Comparison of ENCODE assay signal across 8 mouse cellular contexts in genomic region chr3:116969003-116969402, GRCm38 (mm10). TPM values are rescaled to one million over a fixed set of nuclear protein-coding genes. Genes with fewer than 3 reads are reported as not detected.
A peak's percentile ranks its signal among the peaks of the same experiment; 100 is the strongest.
DNase-seq lines count a peak whose midpoint lies in the region; ATAC-seq lines count a peak whose summit lies in the region.
"Had no signal": no experiment of that assay in that cellular context is flagged by ENCODE, and none has a peak within 500 bp of the region (broad histone marks: within the 10 kb centered on the region; RNA-seq: fewer than 3 reads in every experiment).

No protein-coding gene starts in this region.

- H3K9ac ChIP-seq in lung, embryonic 15.5 days, result no peak overlapping the region
- H3K9ac ChIP-seq in forebrain, embryonic 16.5 days (replicated peaks; ENCODE audit: low read depth, low read length), result peak overlapping the region; percentile 69
- H3K9ac ChIP-seq in limb, embryonic 15.5 days, result no peak overlapping the region
- no peak overlapping the region for H3K9ac ChIP-seq in stomach, embryonic 15.5 days

- peaks cover 5% of the 10 kb centered on the region; the same call in 1 of the 2 replicates for H3K27me3 ChIP-seq in lung, embryonic 15.5 days
- no peaks in the 10 kb centered on the region for H3K27me3 ChIP-seq in forebrain, embryonic 16.5 days (replicated peaks; ENCODE audit: control insufficient read depth, insufficient read depth, low read length)
- H3K27me3 ChIP-seq in limb, embryonic 15.5 days, result no peaks in the 10 kb centered on the region
- H3K27me3 ChIP-seq in stomach, embryonic 15.5 days (replicated peaks), result no peaks in the 10 kb centered on the region

- no peak for DNase-seq in lung, postnatal 36 days
- DNase-seq in adrenal gland, postnatal 36 days, result no peak
- DNase-seq in adrenal gland, adult 18-20 months (ENCODE audit: low spot score in 2 of 2), result no peak

- ATAC-seq in lung, embryonic 15.5 days (ENCODE audit: borderline replicate concordance, extremely low read depth, low FRiP score, low TSS enrichment), result no peak
- peak; percentile 31 for ATAC-seq in forebrain, embryonic 16.5 days
- ATAC-seq in limb, embryonic 15.5 days (ENCODE audit: insufficient number of reproducible peaks, low FRiP score, low TSS enrichment, low read depth), result no peak
- ATAC-seq in stomach, embryonic 15.5 days (ENCODE audit: insufficient read depth, low FRiP score, low read depth), result no peak

- peaks cover 12% of the 10 kb centered on the region; the same call in 1 of the 2 replicates for H3K4me1 ChIP-seq in lung, embryonic 15.5 days
- peaks cover 24% of the 10 kb centered on the region for H3K4me1 ChIP-seq in forebrain, embryonic 16.5 days (replicated peaks; ENCODE audit: control insufficient read depth, insufficient read depth, low read length)
- H3K4me1 ChIP-seq in limb, embryonic 15.5 days, result peaks cover 17% of the 10 kb centered on the region
- no peaks in the 10 kb centered on the region for H3K4me1 ChIP-seq in stomach, embryonic 15.5 days

- 14% methylated on average over 4 of the region's 5 CpGs for WGBS in lung, embryonic 15.5 days
- 6% methylated on average over 4 of the region's 5 CpGs for WGBS in forebrain, embryonic 16.5 days
- WGBS in limb, embryonic 15.5 days, result 26% methylated on average over 3 of the region's 5 CpGs
- 17% methylated on average over 5 of the region's 5 CpGs for WGBS in stomach, embryonic 15.5 days

- no peaks in the 10 kb centered on the region for H3K9me3 ChIP-seq in lung, embryonic 15.5 days
- H3K9me3 ChIP-seq in forebrain, embryonic 16.5 days (ENCODE audit: control insufficient read depth, low read length), result no peaks in the 10 kb centered on the region
- H3K9me3 ChIP-seq in limb, embryonic 15.5 days, result no peaks in the 10 kb centered on the region
- no peaks in the 10 kb centered on the region for H3K9me3 ChIP-seq in stomach, embryonic 15.5 days

- peak overlapping the region; percentile 38 for H3K4me3 ChIP-seq in lung, embryonic 15.5 days
- peak overlapping the region; percentile 56 for H3K4me3 ChIP-seq in forebrain, embryonic 16.5 days (replicated peaks; ENCODE audit: low read length)
- peak overlapping the region; percentile 41 for H3K4me3 ChIP-seq in limb, embryonic 15.5 days
- peak overlapping the region; percentile 41; the same call in 1 of the 2 replicates for H3K4me3 ChIP-seq in stomach, embryonic 15.5 days (replicated peaks)

- no peaks in the 10 kb centered on the region for H3K36me3 ChIP-seq in lung, embryonic 15.5 days
- H3K36me3 ChIP-seq in forebrain, embryonic 16.5 days (ENCODE audit: control insufficient read depth, insufficient read depth), result no peaks in the 10 kb centered on the region
- H3K36me3 ChIP-seq in limb, embryonic 15.5 days, result no peaks in the 10 kb centered on the region
- no peaks in the 10 kb centered on the region for H3K36me3 ChIP-seq in stomach, embryonic 15.5 days

- H3K4me2 ChIP-seq in lung, embryonic 15.5 days, result peak overlapping the region; percentile 61
- H3K4me2 ChIP-seq in forebrain, embryonic 16.5 days (ENCODE audit: low read length), result peak overlapping the region; percentile 65
- peak overlapping the region; percentile 57 for H3K4me2 ChIP-seq in limb, embryonic 15.5 days
- H3K4me2 ChIP-seq in stomach, embryonic 15.5 days, result peak overlapping the region; percentile 67

- H3K27ac ChIP-seq in lung, embryonic 15.5 days, result no peak overlapping the region
- H3K27ac ChIP-seq in forebrain, embryonic 16.5 days (ENCODE audit: low read length), result peak overlapping the region; percentile 85
- peak overlapping the region; percentile 43; the same call in 1 of the 2 replicates for H3K27ac ChIP-seq in limb, embryonic 15.5 days
- peak overlapping the region; percentile 36; the same call in 1 of the 2 replicates for H3K27ac ChIP-seq in stomach, embryonic 15.5 days

RNA-seq across cellular contexts. Expression of gene Palmd, which starts 0.2 kb away (rescaled TPM):
- 7.8 and 9.0 TPM in 2 replicates for polyA plus RNA-seq in lung, embryonic 15.5 days (2015; fragmentation: Nextera tagmentation; extraction: Ambion mirVana)
- 19.7 and 22.9 TPM in 2 replicates for polyA plus RNA-seq in forebrain, embryonic 16.5 days (2015; fragmentation: Nextera tagmentation; extraction: Ambion mirVana)
- 15.8 and 23.2 TPM in 2 replicates for polyA plus RNA-seq in limb, embryonic 15.5 days (2015; fragmentation: Nextera tagmentation; extraction: Ambion mirVana)
- polyA plus RNA-seq in stomach, embryonic 15.5 days (2015; fragmentation: Nextera tagmentation; extraction: Ambion mirVana), result 5.9 and 6.6 TPM in 2 replicates
- 10 to 100 TPM; 42.0 to 47.2 TPM for total RNA-seq in adrenal gland, postnatal 36 days (2021)
- 10 to 100 TPM; 30.6 to 45.9 TPM for total RNA-seq in adrenal gland, adult 18-20 months (2021)

RNA-seq across cellular contexts. Expression of gene 4930455H04Rik, which starts 0.9 kb away (rescaled TPM):
- polyA plus RNA-seq in lung, embryonic 15.5 days (2015; fragmentation: Nextera tagmentation; extraction: Ambion mirVana), result not detected in 2 replicates
- not detected in 2 replicates for polyA plus RNA-seq in forebrain, embryonic 16.5 days (2015; fragmentation: Nextera tagmentation; extraction: Ambion mirVana)
- not detected in 2 replicates for polyA plus RNA-seq in limb, embryonic 15.5 days (2015; fragmentation: Nextera tagmentation; extraction: Ambion mirVana)
- not detected in 2 replicates for polyA plus RNA-seq in stomach, embryonic 15.5 days (2015; fragmentation: Nextera tagmentation; extraction: Ambion mirVana)
- total RNA-seq in adrenal gland, postnatal 36 days (2021), result under 1 TPM in 1 of 2 experiments, not detected in 1; 0.20 TPM
- under 1 TPM in 1 of 2 experiments, not detected in 1; 0.29 TPM for total RNA-seq in adrenal gland, adult 18-20 months (2021)
- polyA plus RNA-seq: spleen, adult 2 months had no signal
